Mouse (Mus musculus) kidney, postnatal 0 days (tissue): Measurements from ENCODE around the gene Fbln2. TPM values are rescaled to one million over a fixed set of nuclear protein-coding genes. Genes with fewer than 3 reads are reported as not detected.
A peak's percentile ranks its signal among the peaks of the same experiment; 100 is the strongest.
"Not testable (repeated sequence)": the region's sequence is repeated elsewhere in the genome, so short reads cannot be mapped to it uniquely, and the experiment has no call there.

Experiments used
- ATAC-seq: fragments of 200-750 bp; cut with Nextera tagmentation; replicated peaks from 2 replicates; pipeline ENCODE4 v1.8.0; 2017; ENCODE audit warnings: low read depth, moderate number of reproducible peaks, moderate TSS enrichment, moderate library complexity; ENCODE audit not compliant: low FRiP score
- DNase-seq: peaks from one replicate; pipeline ENCODE4 v3.0.0-alpha.2; 2016; ENCODE audit warnings: low spot score
- H3K27ac ChIP-seq: fragments of 300-500 bp; sonication (generic); 2 replicates; pipeline ENCODE4 v1.5.1; 2014; ENCODE audit warnings: mild to moderate bottlenecking
- H3K27me3 ChIP-seq: fragments of 300-500 bp; sonication (generic); 2 replicates; pipeline ENCODE4 v1.6.1; 2014; ENCODE audit warnings: low read length, mixed read lengths; ENCODE audit not compliant: insufficient read depth
- H3K36me3 ChIP-seq: fragments of 300-500 bp; sonication (generic); 2 replicates; pipeline ENCODE4 v1.6.1; 2014; ENCODE audit warnings: low read length, mixed read lengths; ENCODE audit not compliant: insufficient read depth
- H3K4me1 ChIP-seq: fragments of 300-500 bp; sonication (generic); replicated peaks from 2 replicates; pipeline ENCODE4 v1.6.1; 2014; ENCODE audit warnings: antibody characterized with exemption, low read length, mixed read lengths; ENCODE audit not compliant: insufficient read depth
- H3K4me2 ChIP-seq: fragments of 300-500 bp; sonication (generic); 2 replicates; pipeline ENCODE4 v1.6.1; 2014; ENCODE audit warnings: mild to moderate bottlenecking, low read length, moderate library complexity, mixed read lengths
- H3K4me3 ChIP-seq: fragments of 300-500 bp; sonication (generic); replicated peaks from 2 replicates; pipeline ENCODE4 v1.5.1; 2014; ENCODE audit warnings: low read depth, low read length
- H3K9ac ChIP-seq: fragments of 300-500 bp; sonication (generic); 2 replicates; pipeline ENCODE4 v1.6.1; 2014; ENCODE audit warnings: low read depth, low read length
- H3K9me3 ChIP-seq: fragments of 300-500 bp; sonication (generic); replicated peaks from 2 replicates; pipeline ENCODE4 v1.6.1; 2016; ENCODE audit warnings: low read length, inconsistent platforms, mixed read lengths
- CTCF ChIP-seq: IDR thresholded peaks from 2 replicates; pipeline ENCODE4 v1.5.1; 2016; ENCODE audit warnings: antibody characterized with exemption, low read depth, mild to moderate bottlenecking, moderate library complexity
- WGBS: fragments of 180-500 bp; shearing (Covaris S2); extraction: QIAGEN DNeasy Blood & Tissue Kit; methylation state at CpG from one replicate; pipeline ENCODE4 v1.1.7; 2014; 5-methylcytosine and 5-hydroxymethylcytosine counted together
- polyA plus RNA-seq: library from polyadenylated mRNA; unstranded; fragments of >200 nt; fragmentation: Nextera tagmentation; extraction: Ambion mirVana; gene quantifications from 2 replicates; pipeline ENCODE4 v1.2.1, GENCODE M21; 2015

Gene Fbln2
- polyA plus RNA-seq: 20.9 and 22.0 TPM in 2 replicates

GRCm38 (mm10) chr6:91212155-91212554 is at the start of gene Fbln2:
Fbln2 (plus strand) TSS chr6:91212455.
- not testable (repeated sequence) for ATAC-seq

DNA sequence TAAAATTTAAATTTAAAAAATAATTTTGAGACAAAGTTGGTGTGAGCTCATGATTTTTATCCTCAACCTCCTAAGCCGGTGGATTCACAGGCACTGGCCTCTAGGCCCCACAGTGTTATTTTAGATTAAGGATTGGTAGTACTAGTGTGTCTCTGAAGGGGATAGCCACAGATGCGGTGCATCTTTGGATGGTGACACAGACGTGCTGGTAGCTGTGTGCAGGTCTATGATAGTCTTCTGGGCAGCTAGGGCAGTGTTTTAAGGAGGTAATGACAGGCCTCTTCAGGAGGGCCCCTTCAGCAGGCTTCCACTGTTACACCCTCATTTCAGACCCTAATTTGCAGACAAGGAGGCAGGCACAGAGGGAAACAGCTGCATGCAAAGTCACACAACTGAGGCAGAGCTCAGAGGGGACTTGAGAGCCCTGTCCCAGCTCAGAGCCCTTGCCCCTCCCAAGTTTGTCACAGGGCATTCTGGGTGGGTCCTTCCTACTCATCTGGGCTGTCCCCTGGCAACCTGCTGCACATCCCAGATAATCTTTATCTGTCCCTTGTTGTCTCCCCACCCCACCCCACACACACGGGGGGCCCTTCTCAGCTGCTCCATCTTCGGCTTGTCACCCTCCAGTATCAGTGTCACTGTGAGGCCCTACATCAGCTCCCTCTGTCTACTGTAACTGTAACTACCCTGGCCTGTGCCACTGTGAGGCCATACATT is 48.9 kb upstream of the Fbln2 start:
- ATAC-seq (no peak), DNase-seq (no peak)
- WGBS: 60% methylated on average over 5 of the region's 5 CpGs

More at GRCm38 (mm10) chr6:91212155-91212554, at the start of gene Fbln2:
- not testable (repeated sequence) for H3K9me3 ChIP-seq, H3K36me3 ChIP-seq, H3K27ac ChIP-seq, DNase-seq, H3K27me3 ChIP-seq, H3K4me1 ChIP-seq
- Histone ChIP-seq H3K4me3 (peak within 1 kb of the TSS; percentile 21), H3K9ac (peak within 1 kb of the TSS; percentile 13), H3K4me2 (peak within 1 kb of the TSS; percentile 59)

GRCm38 (mm10) chr6:91164584-91164983 is 47.7 kb upstream of the Fbln2 start:
- ATAC-seq (no peak), DNase-seq (no peak)
- WGBS: 81% methylated on average over 2 of the region's 2 CpGs
- H3K27me3 ChIP-seq: no peaks in the 10 kb centered on the region
- H3K9ac ChIP-seq: no peak overlapping the region
- peaks cover 6% of the 10 kb centered on the region for H3K36me3 ChIP-seq
- no peak overlapping the region for H3K4me2 ChIP-seq
- H3K4me3 ChIP-seq: no peak overlapping the region
- TF ChIP-seq CTCF: no peak
- H3K27ac ChIP-seq: no peak overlapping the region
- H3K9me3 ChIP-seq: no peaks in the 10 kb centered on the region
- H3K4me1 ChIP-seq: 0 out of 2 replicates have a peak, but pooled peaks cover 3% of the 10 kb centered on the region

More for the DNA sequence above, 48.9 kb upstream of the Fbln2 start:
- H3K36me3 ChIP-seq: no peaks in the 10 kb centered on the region; the same call in 1 of the 2 replicates
- no peaks in the 10 kb centered on the region for H3K27me3 ChIP-seq
- TF ChIP-seq CTCF: no peak
- H3K9me3 ChIP-seq: no peaks in the 10 kb centered on the region
- no peak overlapping the region for H3K4me3 ChIP-seq
- H3K4me2 ChIP-seq: no peak overlapping the region
- H3K27ac ChIP-seq: no peak overlapping the region
- H3K4me1 ChIP-seq: peaks cover 11% of the 10 kb centered on the region; the same call in 1 of the 2 replicates
- H3K9ac ChIP-seq: no peak overlapping the region

GRCm38 (mm10) chr6:91165210-91165609 is 47.0 kb upstream of the Fbln2 start:
- 35% methylated on average over 3 of the region's 3 CpGs for WGBS
- Histone ChIP-seq H3K4me2 (no peak overlapping the region), H3K9me3 (no peaks in the 10 kb centered on the region), H3K36me3 (peaks cover 6% of the 10 kb centered on the region), H3K27ac (no peak overlapping the region), H3K27me3 (no peaks in the 10 kb centered on the region), H3K9ac (no peak overlapping the region), H3K4me1 (0 out of 2 replicates have a peak, but pooled peaks cover 3% of the 10 kb centered on the region), H3K4me3 (no peak overlapping the region)
- DNase-seq (peak; percentile 66), ATAC-seq (no peak)
- TF ChIP-seq CTCF: peak; percentile 93

DNA sequence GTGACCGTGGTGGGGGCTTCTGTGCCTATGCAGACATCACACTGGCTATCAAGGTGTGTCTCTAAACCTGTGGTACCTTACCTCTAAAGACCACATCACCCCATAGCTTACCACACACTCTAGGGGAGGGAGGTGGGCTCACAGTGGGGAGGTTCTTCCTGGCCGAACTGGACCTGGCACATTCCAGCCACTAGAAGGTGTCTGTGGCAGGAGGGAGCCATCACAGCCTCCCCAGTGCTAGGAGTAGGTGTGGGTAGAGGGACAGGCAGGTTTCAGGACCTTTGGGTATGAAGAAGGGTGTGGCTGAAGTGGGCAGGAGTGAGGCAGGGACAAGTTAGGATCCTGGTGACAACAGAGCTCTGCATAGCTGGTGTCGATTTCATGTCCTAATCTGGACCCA is 44.4 kb upstream of the Fbln2 start:
- Histone ChIP-seq H3K27ac (no peak overlapping the region), H3K9me3 (no peaks in the 10 kb centered on the region), H3K36me3 (peaks cover 9% of the 10 kb centered on the region), H3K4me2 (no peak overlapping the region), H3K9ac (no peak overlapping the region), H3K4me3 (no peak overlapping the region), H3K4me1 (no peaks in the 10 kb centered on the region), H3K27me3 (no peaks in the 10 kb centered on the region)
- WGBS: 70% methylated on average over 3 of the region's 3 CpGs
- TF ChIP-seq CTCF: peak; percentile 51
- ATAC-seq (no peak), DNase-seq (no peak)

- no peak for TF ChIP-seq CTCF
- no peak for DNase-seq
- Histone ChIP-seq H3K4me2 (no peak overlapping the region), H3K36me3 (peaks cover 9% of the 10 kb centered on the region), H3K9me3 (no peaks in the 10 kb centered on the region), H3K4me3 (no peak overlapping the region), H3K27ac (no peak overlapping the region), H3K27me3 (no peaks in the 10 kb centered on the region), H3K4me1 (no peaks in the 10 kb centered on the region), H3K9ac (no peak overlapping the region)
- 79% methylated on average over 8 of the region's 8 CpGs for WGBS
- ATAC-seq: no peak
Observed at GRCm38 (mm10) chr6:91169129-91169528, 43.1 kb upstream of the Fbln2 start.
